In genomic region chr4:124695786-124696516, GRCm38 (mm10) we compare ENCODE assay signal across 9 mouse cellular contexts. TPM values are rescaled to one million over a fixed set of nuclear protein-coding genes. Genes with fewer than 3 reads are reported as not detected.
DNase-seq lines count a peak whose midpoint lies in the region; TF ChIP-seq lines count a peak whose summit lies in the region.
"Had no signal": no experiment of that assay in that cellular context is flagged by ENCODE, and none has a peak within 500 bp of the region (broad histone marks: within the 10 kb centered on the region; RNA-seq: fewer than 3 reads in every experiment).

No protein-coding gene starts in this region.

- H3ac ChIP-seq in myocyte (ENCODE audit: control insufficient read depth, insufficient read length): no peak overlapping the region

- peaks cover 2 to 23% of the 10 kb centered on the region in 2 experiments; a peak in 3 of 4 replicates for H3K4me1 ChIP-seq in MEL (ENCODE audit: control insufficient read depth in 1 of 2, insufficient read depth in 2 of 2, low read length in 2 of 2)

- H3K9ac ChIP-seq in MEL (ENCODE audit: control insufficient read depth, low read depth, low read length, poor library complexity, severe bottlenecking): peak overlapping the region; percentile 47

- H3K9me3 ChIP-seq in MEL (replicated peaks; ENCODE audit: insufficient read depth, low read length): no peaks in the 10 kb centered on the region

- peak overlapping the region; percentile 59 for H3K4me2 ChIP-seq in myocyte (ENCODE audit: low read depth)

- TF ChIP-seq CTCF in gastrocnemius, adult 2 months (IDR thresholded peaks at IDR 0.05): no peak
- TF ChIP-seq CTCF in MEL (IDR thresholded peaks at IDR 0.05 in 2 of 3, conservative IDR thresholded peaks at IDR 0.05 in 1 of 3; ENCODE audit: control insufficient read depth in 1 of 3, insufficient read depth in 1 of 3, low read depth in 2 of 3, low read length in 3 of 3, poor library complexity in 1 of 3, severe bottlenecking in 1 of 3): no peak

- H3K27me3 ChIP-seq in MEL (ENCODE audit: control insufficient read depth in 1 of 2, insufficient read depth in 2 of 2, low read length in 2 of 2) (no peaks in the 10 kb centered on the region), myocyte (ENCODE audit: control insufficient read depth, insufficient read depth, insufficient read length) (no peaks in the 10 kb centered on the region)

- TF ChIP-seq POLR2A in MEL (IDR thresholded peaks at IDR 0.05; ENCODE audit: control insufficient read depth in 1 of 2, insufficient read depth in 1 of 2, low read depth in 1 of 2, low read length in 2 of 2, poor library complexity in 1 of 2) (no peak), myocyte (IDR thresholded peaks at IDR 0.05; ENCODE audit: insufficient read length, low read depth) (no peak)

- peaks cover 26% of the 10 kb centered on the region for H3K79me2 ChIP-seq in MEL (ENCODE audit: control insufficient read depth, insufficient read depth, low read length, poor library complexity)
- peaks cover 25% of the 10 kb centered on the region for H3K79me2 ChIP-seq in myocyte (ENCODE audit: control insufficient read depth, insufficient read depth)

- H3K27ac ChIP-seq in gastrocnemius, adult 2 months: peak overlapping the region; percentile 99
- peak overlapping the region; percentile 56 for H3K27ac ChIP-seq in MEL (ENCODE audit: control insufficient read depth, low read depth, low read length)

- no peak for TF ChIP-seq RAD21 in MEL (IDR thresholded peaks at IDR 0.05; ENCODE audit: low read depth, low read length)

- H3K36me3 ChIP-seq in MEL (ENCODE audit: control insufficient read depth in 1 of 2, insufficient read depth in 2 of 2, low read length in 2 of 2): peaks cover 0 to 18% of the 10 kb centered on the region in 2 experiments; a peak in 2 of 4 replicates
- H3K36me3 ChIP-seq in myocyte (ENCODE audit: control insufficient read depth, insufficient read depth): no peaks in the 10 kb centered on the region

- H3K4me3 ChIP-seq in gastrocnemius, adult 2 months: peak overlapping the region; percentile 57
- H3K4me3 ChIP-seq in MEL (ENCODE audit: control insufficient read depth in 1 of 2, insufficient read depth in 1 of 2, low read depth in 2 of 2, low read length in 2 of 2) (peak overlapping the region in 1 of 2 experiments; percentile 3; a peak in 2 of 4 replicates), myocyte (no peak overlapping the region)

- intact Hi-C loops in gastrocnemius, adult 2 months (cut with DNase I): no loop called here
- intact Hi-C loops in gastrocnemius, postnatal 14 days (cut with DNase I; ENCODE audit: low total_unique reads): no loop called here

- DNase-seq in gastrocnemius, adult 2 months: peak; percentile 79
- no peak for DNase-seq in gastrocnemius, postnatal 14 days
- peak; percentile 57 for DNase-seq in MEL (ENCODE audit: low read depth, low spot score)
- DNase-seq in kidney, adult 8-10 months: peak; percentile 67 to 68
- DNase-seq in layer of hippocampus, postnatal 14 days (ENCODE audit: low spot score in 2 of 2): no peak
- no peak for DNase-seq in neural tube, embryonic 10.5 days (ENCODE audit: extremely low spot score, low spot score)
- DNase-seq in frontal cortex, postnatal 25 days (ENCODE audit: low spot score in 2 of 2): no peak
- DNase-seq: lung, postnatal 14 days had no signal

- no peak for TF ChIP-seq EP300 in MEL (IDR thresholded peaks at IDR 0.05; ENCODE audit: low read depth in 1 of 2, low read length in 2 of 2)

TF ChIP-seq in MEL, 35 proteins besides CTCF, POLR2A, EP300 and RAD21:
- 0 out of 2 replicates have a peak, but pooled peaks have one; percentile 21 for TF ChIP-seq GABPA (IDR thresholded peaks at IDR 0.05; ENCODE audit: low read depth, low read length)
- no peak for TF ChIP-seq SIN3A (IDR thresholded peaks at IDR 0.05; ENCODE audit: low read length)
- no peak for TF ChIP-seq SMC3 (IDR thresholded peaks at IDR 0.05; ENCODE audit: low read depth, low read length)
- peak; percentile 36; the same call in 1 of the 2 replicates for TF ChIP-seq MYC (IDR thresholded peaks at IDR 0.05; ENCODE audit: low read depth, low read length)
- TF ChIP-seq MXI1 (IDR thresholded peaks at IDR 0.05; ENCODE audit: low read depth, low read length): no peak

TF ChIP-seq in myocyte, 11 proteins besides CTCF, POLR2A, EP300 and RAD21:
- TF ChIP-seq MYOG (IDR thresholded peaks at IDR 0.05; ENCODE audit: control insufficient read depth in 1 of 3, insufficient read depth in 1 of 3, insufficient read length in 2 of 3, low read depth in 2 of 3) (peak in 1 of 3 experiments; percentile 63), TCF3 (IDR thresholded peaks at IDR 0.05; ENCODE audit: insufficient read length, low read depth) (no peak), MYOD1 (IDR thresholded peaks at IDR 0.05; ENCODE audit: control insufficient read depth in 1 of 3, insufficient read length in 2 of 3, low read depth in 2 of 3) (peak in 2 of 3 experiments; percentile 52 to 67), MAX (IDR thresholded peaks at IDR 0.05; ENCODE audit: low read depth) (no peak), POLR2AphosphoS2 (IDR thresholded peaks at IDR 0.05; ENCODE audit: insufficient read length, low read depth) (no peak)

RNA-seq across cellular contexts. Expression of gene Utp11, which starts 2.6 kb away (rescaled TPM):
- 10 to 100 TPM; 17.5 to 21.5 TPM for total RNA-seq in gastrocnemius, adult 2 months (2021)
- 10 to 100 TPM; 16.5 to 20.4 TPM for total RNA-seq in gastrocnemius, postnatal 14 days (2021)
- 65.3 and 68.3 TPM in 2 replicates for total RNA-seq in MEL (2012; rRNA removed)
- polyA plus RNA-seq in MEL (2012; ENCODE audit: insufficient read depth in 1 of 2, insufficient read length in 2 of 2, low read depth in 1 of 2, low replicate concordance in 2 of 2, missing spikeins in 1 of 2) (10 to 100 TPM in 1 of 2 experiments, not detected in 1; 86.9 TPM), myocyte (2012; fragmentation: generic; extraction: Trizol) (36.2 TPM)
- total RNA-seq in layer of hippocampus, postnatal 14 days (2021): 10 to 100 TPM; 15.5 to 17.5 TPM

RNA-seq across cellular contexts. Expression of gene Fhl3, which starts 4.5 kb away (rescaled TPM):
- 100 to 1,000 TPM; 151 to 515 TPM for total RNA-seq in gastrocnemius, adult 2 months (2021)
- total RNA-seq in gastrocnemius, postnatal 14 days (2021): 100 to 1,000 TPM in 1 of 2 experiments, 10 to 100 TPM in 1; 77.5 to 112 TPM
- 5.6 TPM in 2 replicates for total RNA-seq in MEL (2012; rRNA removed)
- 10 to 100 TPM in 1 of 2 experiments, not detected in 1; 13.8 TPM for polyA plus RNA-seq in MEL (2012; ENCODE audit: insufficient read depth in 1 of 2, insufficient read length in 2 of 2, low read depth in 1 of 2, low replicate concordance in 2 of 2, missing spikeins in 1 of 2)
- polyA plus RNA-seq in myocyte (2012; fragmentation: generic; extraction: Trizol): 110 TPM
- total RNA-seq in layer of hippocampus, postnatal 14 days (2021): 1 to 10 TPM; 4.5 to 4.9 TPM

RNA-seq across cellular contexts. Expression of gene Sf3a3, which starts 18.6 kb away (rescaled TPM):
- 10 to 100 TPM; 11.1 to 14.3 TPM for total RNA-seq in gastrocnemius, adult 2 months (2021)
- total RNA-seq in gastrocnemius, postnatal 14 days (2021): 10 to 100 TPM; 14.7 to 17.4 TPM
- total RNA-seq in MEL (2012; rRNA removed): 136 and 144 TPM in 2 replicates
- 100 to 1,000 TPM; 127 to 295 TPM for polyA plus RNA-seq in MEL (2012; ENCODE audit: insufficient read depth in 1 of 2, insufficient read length in 2 of 2, low read depth in 1 of 2, low replicate concordance in 2 of 2, missing spikeins in 1 of 2)
- 41.6 TPM for polyA plus RNA-seq in myocyte (2012; fragmentation: generic; extraction: Trizol)
- total RNA-seq in layer of hippocampus, postnatal 14 days (2021): 10 to 100 TPM; 33.2 to 35.7 TPM

RNA-seq across cellular contexts. Expression of gene Pou3f1, which starts 39.3 kb away (rescaled TPM):
- under 1 TPM; 0.14 to 0.26 TPM for total RNA-seq in gastrocnemius, adult 2 months (2021)
- 1 to 10 TPM; 1.3 to 2.2 TPM for total RNA-seq in gastrocnemius, postnatal 14 days (2021)
- not detected in 2 replicates for total RNA-seq in MEL (2012; rRNA removed)
- polyA plus RNA-seq in MEL (2012; ENCODE audit: insufficient read depth in 1 of 2, insufficient read length in 2 of 2, low read depth in 1 of 2, low replicate concordance in 2 of 2, missing spikeins in 1 of 2) (not detected), myocyte (2012; fragmentation: generic; extraction: Trizol) (0.01 TPM)
- 10 to 100 TPM; 33.0 to 41.2 TPM for total RNA-seq in layer of hippocampus, postnatal 14 days (2021)

RNA-seq across cellular contexts. Expression of gene Inpp5b, which starts 45.7 kb away (rescaled TPM):
- 10 to 100 TPM in 1 of 2 experiments, 1 to 10 TPM in 1; 8.9 to 10.6 TPM for total RNA-seq in gastrocnemius, adult 2 months (2021)
- 1 to 10 TPM; 8.7 to 9.4 TPM for total RNA-seq in gastrocnemius, postnatal 14 days (2021)
- 27.7 and 28.6 TPM in 2 replicates for total RNA-seq in MEL (2012; rRNA removed)
- 10 to 100 TPM in 1 of 2 experiments, not detected in 1; 52.5 TPM for polyA plus RNA-seq in MEL (2012; ENCODE audit: insufficient read depth in 1 of 2, insufficient read length in 2 of 2, low read depth in 1 of 2, low replicate concordance in 2 of 2, missing spikeins in 1 of 2)
- 25.1 TPM for polyA plus RNA-seq in myocyte (2012; fragmentation: generic; extraction: Trizol)
- total RNA-seq in layer of hippocampus, postnatal 14 days (2021): 10 to 100 TPM; 37.3 to 41.2 TPM

Comparison
In these comparisons a context has a peak if more than half of its experiments do, and no peak if none do; other contexts are left out.
1. DNase-seq: peak in gastrocnemius, adult 2 months (single experiment), MEL (single experiment) and kidney, adult 8-10 months (2 of 2); none in gastrocnemius, postnatal 14 days (single experiment), layer of hippocampus, postnatal 14 days (0 of 2), neural tube, embryonic 10.5 days (single experiment) and frontal cortex, postnatal 25 days (0 of 2).
2. RNA of gene Fhl3, which starts 4.5 kb away (total RNA-seq): 151 to 515 TPM in gastrocnemius, adult 2 months and 77.5 to 112 TPM in gastrocnemius, postnatal 14 days; 5.6 TPM in MEL and 4.5 to 4.9 TPM in layer of hippocampus, postnatal 14 days; every median in the first group is over 10 times any median in the second.